Mouse (Mus musculus) brain, embryonic 14.5 days (tissue): ENCODE measurements at regions not wholly inside any gene's neighbourhood (a gene's known extent, or its start where the extent isn't known, plus 50 kb on each side); places are given as distances from the start of the nearest gene placed in this dataset.

Experiments used
- DNase-seq: peaks from one replicate; pipeline ENCODE4 v3.0.0-alpha.2; 2011; ENCODE audit warnings: low read depth
- CTCF ChIP-seq: fragments of 200-500 bp; IDR thresholded peaks from 2 replicates; pipeline ENCODE4 v1.5.1; 2012; ENCODE audit warnings: inconsistent platforms, mild to moderate bottlenecking, moderate library complexity, borderline replicate concordance; ENCODE audit not compliant: insufficient read depth, insufficient read length; ENCODE audit errors: extremely low read depth
- POLR2A ChIP-seq: fragments of 200-500 bp; IDR thresholded peaks from 2 replicates; pipeline ENCODE4 v1.6.1; 2012; ENCODE audit warnings: mild to moderate bottlenecking, inconsistent platforms, borderline replicate concordance; ENCODE audit not compliant: poor library complexity, insufficient read depth, insufficient read length, severe bottlenecking; ENCODE audit errors: extremely low read depth

- DNase-seq = no peak
- TF ChIP-seq POLR2A (no peak), CTCF (no peak)
These were observed 120.7 kb upstream of the Zc3h12c start for GRCm38 (mm10) chr9:52289069-52289468.

GRCm38 (mm10) chr9:52287761-52288275 lies 119.4 kb upstream of the Zc3h12c start:
- no peak for TF ChIP-seq POLR2A
- TF ChIP-seq CTCF = no peak
- no peak for DNase-seq

GRCm38 (mm10) chr9:52287246-52287651 lies 118.9 kb upstream of the Zc3h12c start:
- TF ChIP-seq CTCF = peak; percentile 70; the same call in 1 of the 2 replicates
- no peak for TF ChIP-seq POLR2A
- peak; percentile 82 for DNase-seq

- peak; percentile 48 for DNase-seq
- TF ChIP-seq CTCF (no peak), POLR2A (no peak)
These were observed 117.7 kb upstream of the Zc3h12c start for GRCm38 (mm10) chr9:52286104-52286503.

GRCm38 (mm10) chr9:52283558-52283957 lies 115.2 kb upstream of the Zc3h12c start:
- TF ChIP-seq CTCF = no peak
- peak; percentile 53 for DNase-seq

GRCm38 (mm10) chr9:52280995-52281394 lies 112.6 kb upstream of the Zc3h12c start:
- peak; percentile 47 for DNase-seq
- TF ChIP-seq CTCF = no peak
- no peak for TF ChIP-seq POLR2A

- TF ChIP-seq CTCF (no peak), POLR2A (no peak)
- no peak for DNase-seq
These were observed 112.2 kb upstream of the Zc3h12c start for GRCm38 (mm10) chr9:52280556-52280955.

GRCm38 (mm10) chr9:52278701-52279023 lies 110.3 kb upstream of the Zc3h12c start:
- TF ChIP-seq CTCF (no peak), POLR2A (no peak)
- DNase-seq = no peak

- DNase-seq = peak; percentile 95
- no peak for TF ChIP-seq CTCF
- no peak for TF ChIP-seq POLR2A
These were observed 109.8 kb upstream of the Zc3h12c start for GRCm38 (mm10) chr9:52277954-52278700.

GRCm38 (mm10) chr9:52273994-52274393 lies 105.6 kb upstream of the Zc3h12c start:
- no peak for DNase-seq
- TF ChIP-seq POLR2A = no peak
- TF ChIP-seq CTCF = no peak

GRCm38 (mm10) chr9:52272668-52273067 lies 104.3 kb upstream of the Zc3h12c start:
- TF ChIP-seq CTCF (no peak), POLR2A (no peak)
- DNase-seq = no peak
